Mouse (Mus musculus): ENCODE data around the gene Zfp663. TPM values are rescaled to one million over a fixed set of nuclear protein-coding genes. Genes with fewer than 3 reads are reported as not detected.

Gene Zfp663
- total RNA-seq, 2 experiments from 2014 or later, result 0.08 TPM; not detected in 1

DNA sequence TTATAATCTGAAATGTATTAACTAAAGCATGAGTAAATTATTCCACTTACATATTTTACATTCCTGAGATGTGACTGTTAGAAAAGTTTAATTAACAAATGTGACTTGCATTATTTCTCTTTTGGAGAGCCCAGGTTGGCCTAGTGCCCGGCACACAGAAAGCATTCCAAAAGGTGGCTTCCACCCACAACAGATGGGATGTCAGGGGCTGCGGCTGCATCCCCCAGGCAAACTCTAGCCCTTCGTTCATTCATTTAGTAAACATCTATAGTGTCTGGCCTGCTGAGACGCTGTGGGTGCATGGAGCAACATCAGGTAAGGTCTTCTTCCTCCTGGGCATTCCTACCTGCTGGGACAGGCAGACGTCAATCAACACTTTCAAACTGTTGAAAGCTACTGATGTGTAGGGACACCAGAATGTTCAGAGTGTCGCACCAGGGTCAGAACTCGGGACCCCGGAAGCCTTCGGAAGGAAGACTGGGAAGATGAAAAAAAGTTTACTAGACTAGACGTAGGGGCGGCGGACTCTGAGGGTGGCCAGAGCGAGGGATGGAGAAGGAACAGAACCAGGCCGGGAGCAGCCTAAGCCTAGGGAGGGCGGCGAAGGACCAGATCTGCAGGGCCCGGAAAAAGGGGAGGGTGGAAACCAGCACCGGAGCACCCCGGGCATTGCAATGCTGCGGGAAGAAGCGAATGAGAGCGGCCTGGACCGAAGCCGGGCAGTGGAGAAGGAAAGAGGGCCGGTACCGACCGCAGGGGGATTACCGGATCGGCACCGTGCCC lies 42.8 kb downstream of the Zfp663 start:
- intact Hi-C loops (cut with DNase I; ENCODE audit: low total_unique reads), result no loop called here
- no peak for DNase-seq

DNA sequence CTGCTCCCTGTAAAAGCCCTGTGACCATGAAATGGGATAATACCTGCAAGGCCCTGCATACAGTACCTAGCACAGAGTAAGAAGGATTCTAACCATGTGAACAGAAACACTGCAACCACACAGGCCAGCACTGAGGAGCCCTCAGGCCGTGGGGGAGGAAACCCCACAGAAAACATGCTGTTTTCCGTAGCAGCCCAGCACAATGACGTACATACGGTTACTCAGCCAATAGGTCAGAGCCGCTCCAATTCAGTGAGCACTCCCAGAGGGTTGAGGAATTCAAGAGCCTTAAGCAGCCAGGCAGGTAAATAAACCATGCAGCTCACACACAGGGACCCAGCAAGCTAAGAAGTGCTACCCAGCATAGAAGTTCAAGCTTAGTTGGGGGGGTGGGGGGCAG lies 44.6 kb downstream of the Zfp663 start:
- intact Hi-C loops (cut with DNase I; ENCODE audit: low total_unique reads), result no loop called here
- no peak for DNase-seq

DNA sequence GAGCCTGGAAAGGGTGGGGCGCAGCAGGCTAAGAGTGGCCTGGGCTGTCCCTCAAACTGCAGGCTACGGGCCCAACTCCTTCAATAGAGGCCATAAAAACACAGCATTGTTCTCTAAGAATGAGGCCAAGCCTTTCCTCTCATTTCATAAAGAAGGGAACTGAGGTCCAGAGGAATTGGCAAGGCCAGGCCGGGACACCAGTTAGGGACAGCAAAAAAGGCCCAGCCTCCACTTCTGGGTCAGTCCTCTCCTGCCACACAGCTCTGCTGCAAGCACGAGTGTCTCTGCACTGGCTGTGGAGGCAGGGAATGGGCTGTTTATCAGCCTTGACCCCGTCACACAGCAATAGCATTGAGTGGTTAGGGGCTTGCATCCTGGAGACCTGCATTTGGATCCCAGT lies 45.0 kb downstream of the Zfp663 start:
- DNase-seq, result no peak
- intact Hi-C loops (cut with DNase I; ENCODE audit: low total_unique reads), result no loop called here

DNA sequence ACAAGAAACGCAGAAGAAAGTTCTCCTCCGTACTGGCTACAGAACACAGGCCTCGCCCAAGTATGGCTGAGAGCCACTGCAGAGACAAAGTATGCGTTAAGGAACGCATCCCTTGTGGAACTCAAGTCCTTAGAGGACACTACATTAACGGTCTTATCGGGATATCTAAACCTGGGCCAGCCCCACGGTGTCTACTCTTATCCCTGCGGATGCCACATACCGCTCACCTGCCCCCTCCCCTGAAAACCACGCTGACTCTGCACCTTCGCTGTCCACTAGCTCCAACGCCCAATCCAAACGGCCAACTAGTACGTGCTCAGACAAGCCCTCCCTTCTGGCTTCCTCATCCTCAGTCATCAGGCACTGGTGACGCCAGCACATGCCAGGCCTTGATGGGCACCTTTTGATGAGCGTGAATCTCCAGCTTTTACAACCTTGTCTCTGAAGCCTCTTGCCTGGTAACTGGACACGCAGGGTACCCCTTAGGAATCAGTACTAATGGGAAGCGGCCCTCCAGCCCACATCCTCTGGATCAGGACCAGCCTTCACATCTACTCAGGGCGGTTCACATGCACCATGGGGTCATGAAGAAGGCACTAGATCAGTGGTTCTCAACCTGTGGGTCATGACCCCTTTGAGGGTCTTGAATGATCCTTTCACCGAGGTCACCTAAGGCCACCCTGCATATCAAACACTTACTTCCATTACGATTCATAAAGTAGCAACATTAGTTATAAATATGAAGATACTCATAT lies 46.4 kb downstream of the Zfp663 start:
- intact Hi-C loops (cut with DNase I; ENCODE audit: low total_unique reads), result no loop called here
- DNase-seq, result no peak

DNA sequence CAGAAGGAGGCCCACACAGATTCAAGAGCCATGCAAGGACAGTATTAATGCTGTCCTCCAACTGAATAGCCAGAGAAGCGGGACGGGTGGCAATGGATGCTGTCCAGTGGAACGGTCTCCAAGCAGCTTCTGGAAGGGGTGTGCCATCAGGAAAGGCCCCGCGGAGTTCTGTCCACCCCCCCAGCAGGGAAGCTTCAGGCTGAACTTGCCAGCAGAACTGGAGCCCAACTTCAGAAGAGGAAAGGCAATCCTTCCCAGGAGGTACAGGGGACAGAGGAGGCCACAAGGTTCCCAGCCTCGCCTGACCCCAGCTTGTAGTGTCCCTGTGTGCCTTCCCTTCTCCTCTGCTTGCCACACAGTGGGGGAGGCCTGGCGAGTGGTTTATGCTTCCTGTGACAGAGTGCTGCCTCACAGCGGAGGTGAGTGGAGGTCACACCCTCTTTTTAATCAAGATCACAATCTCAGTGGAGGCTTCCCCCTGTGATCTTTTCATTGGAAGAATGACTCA lies 47.1 kb downstream of the Zfp663 start:
- peak; percentile 53 for DNase-seq
- intact Hi-C loops (cut with DNase I; ENCODE audit: low total_unique reads), result no loop called here

DNA sequence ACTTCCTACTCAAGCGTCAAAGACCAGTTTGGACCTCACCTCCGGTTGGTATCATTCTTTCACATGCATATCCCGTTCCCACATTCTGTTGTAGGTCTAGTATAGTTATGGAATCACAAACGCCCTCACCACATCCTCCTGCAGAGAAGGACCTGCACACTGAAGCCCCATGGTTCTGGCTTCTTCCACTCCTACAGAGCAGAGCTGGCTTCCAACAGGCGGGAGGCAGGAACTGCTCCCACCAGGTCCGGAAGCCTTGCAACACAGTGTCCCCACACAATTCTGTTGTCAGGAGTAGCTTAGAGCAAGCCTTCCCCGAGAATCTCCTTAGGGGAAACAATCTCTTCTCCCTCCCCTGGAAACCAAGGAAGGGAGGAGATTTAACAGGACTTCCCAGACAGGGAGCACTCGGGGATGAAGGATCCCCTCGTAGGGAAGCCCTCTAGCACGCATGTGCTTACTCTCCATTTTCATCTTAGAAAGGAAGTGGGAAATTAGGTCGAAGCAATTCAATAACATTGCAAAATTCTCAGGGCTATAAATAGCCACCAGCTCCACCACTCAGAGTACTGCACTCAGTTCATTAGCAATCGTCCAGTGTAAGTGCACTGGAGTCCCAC lies 47.9 kb downstream of the Zfp663 start:
- intact Hi-C loops (cut with DNase I; ENCODE audit: low total_unique reads), result no loop called here
- DNase-seq, result peak; percentile 37

DNA sequence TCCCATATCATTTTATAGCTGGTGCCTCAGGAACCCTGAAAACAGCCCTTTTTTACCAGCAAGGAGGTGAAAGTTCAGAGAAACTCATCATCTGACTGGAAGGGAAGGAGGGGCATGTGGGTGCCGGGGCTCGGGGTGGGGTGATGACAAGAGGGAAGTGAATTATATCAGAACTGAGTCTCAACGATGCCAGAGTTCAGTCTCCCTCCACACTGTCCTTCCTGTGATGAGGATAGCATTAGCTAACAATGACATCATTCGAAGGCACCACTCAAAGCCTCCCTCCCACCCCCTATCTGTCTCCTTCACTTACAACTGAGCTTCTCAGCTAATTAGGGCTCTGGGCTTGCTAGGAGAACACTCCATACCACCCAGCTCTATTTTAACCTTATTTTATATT lies 49.0 kb downstream of the Zfp663 start:
- DNase-seq, result no peak
- intact Hi-C loops (cut with DNase I; ENCODE audit: low total_unique reads), result loop anchor here (5.0 kb wide), 1 partner anchor 37 kb away; no protein-coding TSS in a partner anchor

DNA sequence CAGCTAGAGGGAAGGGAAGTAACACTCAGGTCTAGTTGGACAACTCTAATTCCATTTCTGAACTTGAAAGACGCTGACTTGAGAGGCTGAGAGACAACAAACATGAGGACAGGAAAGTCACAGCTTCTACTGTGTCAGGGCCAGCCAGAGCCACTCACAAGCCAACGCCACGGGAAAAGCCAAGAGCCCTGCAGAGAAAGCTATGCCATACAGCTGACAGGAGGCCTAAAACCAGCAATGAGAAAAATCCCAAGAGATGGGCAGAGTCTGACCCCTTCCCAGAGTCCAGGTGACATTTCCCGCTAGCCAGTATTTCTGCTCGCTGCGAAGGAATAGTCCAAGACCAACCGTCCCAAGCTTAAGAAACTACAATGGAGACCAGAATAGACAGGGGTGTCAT lies 49.6 kb downstream of the Zfp663 start:
- intact Hi-C loops (cut with DNase I; ENCODE audit: low total_unique reads), result loop anchor here (5.0 kb wide), 1 partner anchor 37 kb away; no protein-coding TSS in a partner anchor
- DNase-seq, result no peak

DNA sequence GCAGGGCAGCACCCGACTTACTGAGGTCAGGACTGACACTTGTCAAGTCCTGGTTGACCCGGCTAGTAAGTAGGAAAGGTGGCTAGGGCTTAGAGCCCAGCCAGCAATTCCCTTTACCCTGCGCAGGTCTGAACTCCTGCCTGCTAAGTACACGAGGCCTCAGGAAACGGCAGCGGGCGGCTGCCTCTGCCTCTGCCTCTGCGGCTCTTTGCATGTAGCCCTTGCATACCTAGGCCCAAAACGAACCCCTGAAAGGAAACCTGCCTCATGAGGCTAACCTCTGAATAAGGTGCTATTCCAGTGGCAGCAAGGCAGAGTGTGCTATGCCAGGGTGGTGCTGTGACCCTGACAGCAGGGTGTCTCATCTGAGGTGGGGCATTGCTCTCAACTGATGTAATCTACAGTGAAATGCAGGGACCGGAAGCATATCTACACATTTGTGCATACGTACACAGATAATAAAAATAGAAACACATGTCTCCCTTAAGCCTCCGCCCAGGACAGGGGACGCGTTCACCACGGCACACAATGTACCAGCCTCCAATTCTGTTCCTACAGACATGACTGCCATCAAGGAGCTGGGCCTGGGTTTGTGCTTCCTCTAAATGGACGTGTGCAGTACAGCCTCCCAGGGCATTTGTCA lies 50.8 kb downstream of the Zfp663 start:
- intact Hi-C loops (cut with DNase I; ENCODE audit: low total_unique reads), result loop anchor here (5.0 kb wide), 1 partner anchor 35 kb away; no protein-coding TSS in a partner anchor
- no peak for DNase-seq

DNA sequence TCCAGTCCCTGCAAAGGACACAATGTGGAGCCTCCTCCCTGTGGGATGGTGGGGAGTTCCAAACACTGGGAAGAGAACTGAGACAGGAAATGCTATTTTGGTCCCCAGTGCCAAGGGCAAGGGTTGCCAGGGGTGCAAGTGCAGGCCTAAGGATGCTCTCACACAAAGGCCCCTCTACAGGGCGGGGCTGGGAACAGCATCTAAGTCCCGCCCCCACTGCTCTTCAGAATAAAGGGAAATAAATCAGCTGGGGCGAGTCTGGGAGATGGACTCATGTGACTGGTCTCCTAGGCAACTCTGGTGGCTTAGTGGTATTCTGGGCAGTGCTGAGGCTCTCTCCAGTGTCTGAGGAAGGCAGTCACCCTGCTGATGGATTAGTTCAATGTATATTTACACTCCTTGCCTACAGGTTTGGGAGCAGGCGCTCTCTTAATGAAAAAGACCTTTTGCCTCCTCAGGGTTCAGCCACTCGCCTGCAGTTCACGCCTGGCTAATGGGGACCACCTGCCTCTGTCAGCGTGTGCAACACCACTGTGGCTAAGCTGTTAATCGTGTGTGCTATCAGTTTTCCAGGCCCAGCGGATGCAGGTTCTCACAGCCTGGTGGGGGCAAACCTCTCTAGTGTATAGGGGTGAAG lies 51.6 kb downstream of the Zfp663 start:
- intact Hi-C loops (cut with DNase I; ENCODE audit: low total_unique reads), result loop anchor here (5.0 kb wide), 1 partner anchor 35 kb away; no protein-coding TSS in a partner anchor
- DNase-seq, result peak; percentile 35

DNA sequence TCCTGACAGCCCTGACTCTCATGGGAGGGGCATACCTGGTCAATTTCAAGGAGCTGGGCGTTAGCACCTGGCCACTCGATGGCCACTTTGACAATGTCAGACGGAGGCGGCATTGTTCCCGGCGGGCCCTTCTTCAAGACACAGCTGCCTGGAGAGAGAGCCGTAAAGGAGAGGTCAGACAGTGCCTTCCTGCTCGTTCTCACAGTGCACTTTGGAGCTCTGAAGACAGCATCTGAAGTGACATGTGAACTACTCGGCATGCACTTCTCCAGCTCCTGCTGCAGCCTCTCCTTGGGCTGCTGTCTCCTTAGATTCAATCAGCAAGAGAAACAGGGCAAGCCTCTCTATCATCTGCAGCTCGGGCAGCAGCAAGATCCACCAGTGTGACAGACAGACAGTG lies 52.3 kb downstream of the Zfp663 start:
- no peak for DNase-seq
- intact Hi-C loops (cut with DNase I; ENCODE audit: low total_unique reads), result loop anchor here (5.0 kb wide), 1 partner anchor 34 kb away; no protein-coding TSS in a partner anchor

DNA sequence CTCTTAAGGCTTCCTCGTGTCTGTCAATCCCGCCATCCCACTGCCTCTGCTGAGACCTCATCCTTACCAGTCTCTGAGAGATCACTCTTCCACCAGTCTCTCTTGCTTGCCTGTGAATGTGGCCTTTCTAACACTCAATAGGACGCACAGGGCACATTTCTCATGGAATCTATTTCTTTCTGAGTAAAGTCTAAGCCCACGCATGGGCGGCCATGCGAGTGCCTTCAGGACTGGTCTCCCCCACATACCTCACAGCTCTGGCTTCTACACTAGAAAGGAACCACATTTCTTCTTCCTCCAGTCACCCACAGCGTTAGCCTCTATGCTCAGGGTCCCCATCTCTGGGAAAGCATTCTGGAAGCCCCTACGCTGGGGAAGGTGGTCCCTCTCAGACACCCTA lies 54.3 kb downstream of the Zfp663 start:
- intact Hi-C loops (cut with DNase I; ENCODE audit: low total_unique reads), result no loop called here
- DNase-seq, result no peak

DNA sequence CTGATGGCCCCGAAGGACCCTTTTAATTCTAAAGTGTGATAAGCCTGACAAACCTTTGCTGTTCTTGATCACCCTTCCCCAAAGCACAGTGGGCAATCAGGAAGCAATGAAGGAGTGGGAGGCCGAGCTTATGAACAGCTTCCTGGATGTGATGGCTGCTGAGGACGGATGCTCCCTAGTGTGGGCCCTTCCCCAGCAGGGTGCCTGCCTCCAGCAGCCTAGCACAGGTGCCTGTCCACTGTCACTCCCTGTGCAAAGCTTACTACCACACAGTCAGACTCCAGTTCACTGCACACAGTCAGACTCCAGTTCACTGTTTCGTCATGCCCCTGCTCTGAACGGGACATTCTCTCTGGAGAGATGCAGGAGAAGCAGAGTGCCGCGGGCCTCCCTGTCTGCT lies 56.1 kb downstream of the Zfp663 start:
- DNase-seq, result no peak
- intact Hi-C loops (cut with DNase I; ENCODE audit: low total_unique reads), result no loop called here

DNA sequence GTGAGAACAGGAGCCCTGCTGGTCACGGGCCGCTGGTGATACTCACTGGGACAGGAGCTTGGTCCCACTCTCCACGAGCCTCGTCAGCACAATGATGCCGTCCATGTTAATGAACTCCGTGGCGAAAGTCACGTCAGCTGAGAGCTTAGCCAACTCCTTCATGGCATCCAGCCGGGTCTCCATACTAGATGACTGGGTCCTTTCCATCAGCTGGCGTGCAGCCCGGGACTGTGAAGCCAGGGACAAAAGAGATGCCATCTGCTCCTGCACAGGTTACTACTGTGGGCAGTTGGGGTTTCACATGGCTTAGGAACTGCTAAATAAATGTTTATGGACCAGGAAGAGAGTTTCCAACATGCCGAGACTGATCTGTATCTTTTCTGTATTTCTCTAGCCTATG lies 57.0 kb downstream of the Zfp663 start:
- intact Hi-C loops (cut with DNase I; ENCODE audit: low total_unique reads), result no loop called here
- no peak for DNase-seq

DNA sequence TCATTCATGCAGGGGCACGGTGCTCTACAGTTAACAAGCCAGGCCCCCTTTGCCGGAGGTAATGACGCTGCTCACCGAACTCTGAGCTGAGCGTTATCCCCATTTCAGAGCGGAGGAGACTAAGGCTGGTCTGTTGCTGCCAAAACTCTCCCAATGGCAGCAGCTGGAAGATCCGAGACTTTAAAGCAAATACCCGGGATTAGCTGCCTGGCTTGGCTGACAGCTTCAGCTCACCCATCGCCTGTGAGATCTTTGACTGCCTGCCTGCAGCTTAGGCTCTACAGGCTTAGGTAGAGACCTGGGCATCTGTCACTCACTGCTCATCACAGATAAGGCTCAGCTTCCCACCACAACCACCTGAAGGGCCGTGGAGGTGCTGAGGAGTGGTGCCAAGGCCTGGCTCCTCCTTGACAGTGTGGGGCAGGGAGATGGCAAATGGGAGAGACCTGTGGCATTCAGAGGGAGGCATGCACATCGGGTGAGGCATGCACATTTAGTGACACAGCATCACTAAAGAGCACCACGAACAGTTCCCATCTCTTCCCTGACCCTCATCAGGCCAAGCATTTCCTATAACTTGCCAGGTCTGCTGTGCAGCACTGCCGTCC lies 57.6 kb downstream of the Zfp663 start:
- intact Hi-C loops (cut with DNase I; ENCODE audit: low total_unique reads), result no loop called here
- DNase-seq, result no peak

DNA sequence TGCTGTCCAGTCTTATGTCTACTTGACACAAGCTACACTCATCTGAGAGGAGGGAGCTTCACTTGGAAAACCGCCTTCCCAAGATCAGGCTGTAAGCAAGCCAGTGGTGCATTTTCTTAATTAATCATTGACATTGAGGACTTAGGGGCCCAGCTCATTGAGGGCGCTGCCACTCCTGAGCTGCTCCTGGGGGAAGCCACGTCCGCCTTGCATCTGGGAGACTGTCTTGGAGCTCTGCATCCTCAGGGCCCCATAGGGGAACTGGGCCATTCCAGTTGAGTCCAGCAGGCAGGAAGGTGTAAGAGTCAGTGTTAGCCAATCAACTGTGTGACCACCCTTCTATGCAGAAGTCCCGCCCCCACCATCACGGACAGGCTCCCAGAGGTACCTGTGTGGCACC lies 60.7 kb downstream of the Zfp663 start:
- intact Hi-C loops (cut with DNase I; ENCODE audit: low total_unique reads), result no loop called here
- DNase-seq, result no peak

DNA sequence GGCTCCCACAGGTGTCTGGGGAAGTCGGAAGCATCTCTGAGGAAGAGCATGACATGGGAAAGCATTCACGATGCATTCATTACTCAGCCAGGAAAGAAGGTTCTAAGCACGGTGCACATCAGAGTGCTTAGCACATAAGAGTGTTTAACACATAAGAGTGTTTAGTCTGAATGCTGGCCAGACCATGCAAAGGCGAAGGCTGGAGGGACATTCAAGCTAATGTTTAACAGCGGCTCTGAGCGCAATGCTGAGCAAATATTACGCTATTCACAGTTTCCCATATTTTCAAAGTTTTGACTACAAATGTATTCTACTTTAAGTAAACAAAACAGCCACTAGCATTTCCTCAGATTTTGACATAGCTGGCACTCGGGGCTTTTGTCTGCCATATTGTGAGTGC lies 63.1 kb downstream of the Zfp663 start:
- DNase-seq, result no peak
- intact Hi-C loops (cut with DNase I; ENCODE audit: low total_unique reads), result no loop called here

DNA sequence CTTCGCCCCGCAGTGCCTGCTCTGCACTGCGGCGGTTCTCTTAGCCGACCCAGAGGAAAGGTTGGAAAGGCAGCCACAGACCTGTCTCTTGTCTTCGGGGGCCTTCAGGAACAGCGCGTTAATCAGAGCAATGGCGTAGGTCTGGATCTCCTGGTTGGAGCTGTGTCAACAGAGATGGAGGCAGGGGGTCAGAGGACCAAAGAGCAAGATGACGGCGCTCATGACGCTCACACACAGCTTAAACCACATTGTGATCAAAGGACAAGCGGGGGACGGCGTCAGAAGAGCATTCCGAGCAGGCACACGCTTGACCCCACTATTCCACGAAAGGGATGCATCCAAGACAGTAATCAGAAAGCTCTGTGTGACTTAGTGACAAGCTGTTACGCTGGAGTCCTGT lies 63.7 kb downstream of the Zfp663 start:
- DNase-seq, result no peak
- intact Hi-C loops (cut with DNase I; ENCODE audit: low total_unique reads), result no loop called here
